Comparison of ENCODE assay signal across 14 mouse cellular contexts in genomic region chr8:45715330-45716027, GRCm38 (mm10).
A peak's percentile ranks its signal among the peaks of the same experiment; 100 is the strongest.
DNase-seq lines count a peak whose midpoint lies in the region; ATAC-seq and TF ChIP-seq lines count a peak whose summit lies in the region.
"Had no signal": no experiment of that assay in that cellular context is flagged by ENCODE, and none has a peak within 500 bp of the region (broad histone marks: within the 10 kb centered on the region; RNA-seq: fewer than 3 reads in every experiment).

No protein-coding gene starts in this region.

- no peaks in the 10 kb centered on the region for H3K27me3 ChIP-seq in midbrain, embryonic 12.5 days
- no peaks in the 10 kb centered on the region for H3K27me3 ChIP-seq in midbrain, embryonic 11.5 days (ENCODE audit: control insufficient read depth, insufficient read depth, low read length)
- H3K27me3 ChIP-seq in cerebellum, adult 2 months (ENCODE audit: control insufficient read depth, insufficient read depth, low read length) = no peaks in the 10 kb centered on the region
- H3K27me3 ChIP-seq: embryonic facial prominence, embryonic 12.5 days had no signal

- no peak for DNase-seq in midbrain, embryonic 11.5 days (ENCODE audit: low spot score, missing footprints)
- peak; percentile 28 to 36 for DNase-seq in frontal cortex, postnatal 14 days (ENCODE audit: low spot score in 2 of 2)
- peak; percentile 46 to 80 for DNase-seq in left cerebral cortex, adult 9 months (ENCODE audit: low spot score in 2 of 2)
- peak; percentile 86 for DNase-seq in telencephalon, adult 2 months (ENCODE audit: low read depth, low spot score)
- DNase-seq in adrenal gland, adult 18-20 months (ENCODE audit: low spot score in 2 of 2) = no peak
- DNase-seq in cerebellum, adult 2 months = no peak
- DNase-seq in gastrocnemius, adult 2 months = no peak
- DNase-seq: gastrocnemius, postnatal 10 days; kidney, postnatal 14 days; lung, adult 18-20 months had no signal

- peak overlapping the region; percentile 42; the same call in 1 of the 2 replicates for H3K27ac ChIP-seq in midbrain, embryonic 12.5 days (replicated peaks)
- H3K27ac ChIP-seq in midbrain, embryonic 11.5 days (ENCODE audit: low read depth, low read length) = no peak overlapping the region
- H3K27ac ChIP-seq in cerebellum, adult 2 months (ENCODE audit: insufficient read depth, low read length) = no peak overlapping the region
- no peak overlapping the region for H3K27ac ChIP-seq in gastrocnemius, adult 2 months
- H3K27ac ChIP-seq: embryonic facial prominence, embryonic 12.5 days; hindbrain, embryonic 10.5 days had no signal

- H3K4me2 ChIP-seq in midbrain, embryonic 12.5 days (replicated peaks) = no peak overlapping the region
- H3K4me2 ChIP-seq in midbrain, embryonic 11.5 days = no peak overlapping the region
- H3K4me2 ChIP-seq: embryonic facial prominence, embryonic 12.5 days had no signal

- ATAC-seq in midbrain, embryonic 12.5 days (ENCODE audit: low FRiP score, low read depth) = no peak
- no peak for ATAC-seq in midbrain, embryonic 11.5 days (ENCODE audit: low FRiP score)
- ATAC-seq: CD4-positive, CD25-positive, alpha-beta regulatory T cell, adult 4 months had no signal

- H3K4me1 ChIP-seq in midbrain, embryonic 12.5 days = peaks cover 14% of the 10 kb centered on the region
- H3K4me1 ChIP-seq in midbrain, embryonic 11.5 days (ENCODE audit: control insufficient read depth, insufficient read depth, low read length) = peaks cover 6% of the 10 kb centered on the region; the same call in 1 of the 2 replicates
- no peaks in the 10 kb centered on the region; the same call in none of the 2 replicates for H3K4me1 ChIP-seq in cerebellum, adult 2 months (ENCODE audit: control insufficient read depth, insufficient read depth, low read length)
- H3K4me1 ChIP-seq: embryonic facial prominence, embryonic 12.5 days had no signal

- no peaks in the 10 kb centered on the region for H3K9me3 ChIP-seq in midbrain, embryonic 12.5 days
- no peaks in the 10 kb centered on the region for H3K9me3 ChIP-seq in midbrain, embryonic 11.5 days (ENCODE audit: control insufficient read depth, low read length)
- H3K9me3 ChIP-seq: embryonic facial prominence, embryonic 12.5 days; hindbrain, embryonic 10.5 days had no signal

- H3K36me3 ChIP-seq in midbrain, embryonic 12.5 days = no peaks in the 10 kb centered on the region
- H3K36me3 ChIP-seq in midbrain, embryonic 11.5 days (ENCODE audit: control insufficient read depth, insufficient read depth, low read length) = no peaks in the 10 kb centered on the region
- H3K36me3 ChIP-seq: embryonic facial prominence, embryonic 12.5 days; hindbrain, embryonic 10.5 days had no signal

- H3K9ac ChIP-seq in midbrain, embryonic 12.5 days (replicated peaks) = no peak overlapping the region
- no peak overlapping the region for H3K9ac ChIP-seq in midbrain, embryonic 11.5 days (ENCODE audit: low read length)
- H3K9ac ChIP-seq: embryonic facial prominence, embryonic 12.5 days had no signal

- intact Hi-C loops in gastrocnemius, adult 2 months (cut with DNase I) = no loop called here

- WGBS in midbrain, embryonic 12.5 days = 67% methylated on average over 13 of the region's 13 CpGs
- WGBS in midbrain, embryonic 11.5 days = 73% methylated on average over 13 of the region's 13 CpGs
- 37% methylated on average over 13 of the region's 13 CpGs for WGBS in cerebellum, adult 2 months

- no peak overlapping the region for H3K4me3 ChIP-seq in midbrain, embryonic 12.5 days
- no peak overlapping the region for H3K4me3 ChIP-seq in midbrain, embryonic 11.5 days (ENCODE audit: low read depth, low read length)
- H3K4me3 ChIP-seq in cerebellum, adult 2 months (replicated peaks; ENCODE audit: insufficient read depth, low read depth, low read length) = no peak overlapping the region
- no peak overlapping the region for H3K4me3 ChIP-seq in gastrocnemius, adult 2 months
- H3K4me3 ChIP-seq: embryonic facial prominence, embryonic 12.5 days; hindbrain, embryonic 10.5 days had no signal

- no peak for TF ChIP-seq POLR2A in cerebellum, adult 2 months (IDR thresholded peaks at IDR 0.05; ENCODE audit: borderline replicate concordance, insufficient read depth, low read length)

- no peak for TF ChIP-seq CTCF in cerebellum, adult 2 months (IDR thresholded peaks at IDR 0.05; ENCODE audit: borderline replicate concordance, insufficient read depth, low read depth, low read length)
- TF ChIP-seq CTCF in gastrocnemius, adult 2 months (IDR thresholded peaks at IDR 0.05) = no peak

Comparison
In these comparisons a context has a peak if more than half of its experiments do, and no peak if none do; other contexts are left out.
1. DNase-seq: peak in frontal cortex, postnatal 14 days (2 of 2), left cerebral cortex, adult 9 months (2 of 2) and telencephalon, adult 2 months (single experiment); none in midbrain, embryonic 11.5 days (single experiment), adrenal gland, adult 18-20 months (0 of 2), cerebellum, adult 2 months (0 of 2) and gastrocnemius, adult 2 months (single experiment).